In genomic region chr14:120368456-120368855, GRCm38 (mm10) we compare ENCODE assay signal across 14 mouse cellular contexts.
DNase-seq lines count a peak whose midpoint lies in the region; ATAC-seq and TF ChIP-seq lines count a peak whose summit lies in the region.
"Had no signal": no experiment of that assay in that cellular context is flagged by ENCODE, and none has a peak within 500 bp of the region (broad histone marks: within the 10 kb centered on the region; RNA-seq: fewer than 3 reads in every experiment).

No protein-coding gene starts in this region.

- TF ChIP-seq CTCF in kidney, postnatal 0 days (IDR thresholded peaks at IDR 0.05; ENCODE audit: low read depth): no peak
- no peak for TF ChIP-seq CTCF in CH12.LX (conservative IDR thresholded peaks at IDR 0.05 in 1 of 2, IDR thresholded peaks at IDR 0.05 in 1 of 2; ENCODE audit: low read depth in 2 of 2, low read length in 2 of 2)

- H3K9ac ChIP-seq in kidney, postnatal 0 days (ENCODE audit: low read depth, low read length): no peak overlapping the region
- H3K9ac ChIP-seq in CH12.LX (ENCODE audit: insufficient read depth, low read depth): no peak overlapping the region
- H3K9ac ChIP-seq in intestine, embryonic 15.5 days: no peak overlapping the region
- H3K9ac ChIP-seq: hindbrain, embryonic 15.5 days; midbrain, embryonic 15.5 days had no signal

- H3K27ac ChIP-seq in heart, embryonic 10.5 days: peak overlapping the region; percentile 59
- H3K27ac ChIP-seq in kidney, postnatal 0 days: peak overlapping the region; percentile 37; the same call in 1 of the 2 replicates
- H3K27ac ChIP-seq in CH12.LX (ENCODE audit: insufficient read depth, low read depth): no peak overlapping the region
- peak overlapping the region; percentile 78 for H3K27ac ChIP-seq in intestine, embryonic 15.5 days
- no peak overlapping the region for H3K27ac ChIP-seq in midbrain, embryonic 10.5 days (replicated peaks)
- H3K27ac ChIP-seq: hindbrain, embryonic 15.5 days; midbrain, embryonic 15.5 days had no signal

- intact Hi-C loops in heart, postnatal 10 days (cut with DNase I): no loop called here

- no peak for TF ChIP-seq EP300 in CH12.LX (IDR thresholded peaks at IDR 0.05; ENCODE audit: low read length)

- WGBS in heart, embryonic 10.5 days: 74% methylated on average over 5 of the region's 5 CpGs
- WGBS in kidney, postnatal 0 days: 50% methylated on average over 5 of the region's 5 CpGs
- WGBS in intestine, embryonic 15.5 days: 73% methylated on average over 5 of the region's 5 CpGs
- WGBS in midbrain, embryonic 10.5 days: 87% methylated on average over 5 of the region's 5 CpGs

- dilution Hi-C loops in CH12.LX (cut with MboI; ENCODE audit: extremely low pct_ligation_motif_present, extremely low pct_unique_long_range_greater_than_20kb, low sequenced_read_pairs): no loop called here

- TF ChIP-seq POLR2A in CH12.LX (IDR thresholded peaks at IDR 0.05; ENCODE audit: low read depth, low read length): no peak

- in situ Hi-C loops in CH12.LX (cut with MboI; ENCODE audit: low pct_ligation_motif_present, low pct_unique_long_range_greater_than_20kb, low sequenced_read_pairs): no loop called here

- no peak for ATAC-seq in kidney, postnatal 0 days (replicated peaks; ENCODE audit: low FRiP score, low read depth)
- no peak; the same call in 1 of the 2 replicates for ATAC-seq in intestine, embryonic 15.5 days
- ATAC-seq: midbrain, embryonic 15.5 days had no signal

- no peaks in the 10 kb centered on the region for H3K27me3 ChIP-seq in heart, embryonic 10.5 days (ENCODE audit: insufficient read depth, poor library complexity, severe bottlenecking)
- H3K27me3 ChIP-seq in kidney, postnatal 0 days (ENCODE audit: insufficient read depth, low read length): no peaks in the 10 kb centered on the region
- no peaks in the 10 kb centered on the region for H3K27me3 ChIP-seq in CH12.LX (replicated peaks)
- H3K27me3 ChIP-seq in intestine, embryonic 15.5 days (replicated peaks): no peaks in the 10 kb centered on the region
- no peaks in the 10 kb centered on the region; the same call in none of the 2 replicates for H3K27me3 ChIP-seq in midbrain, embryonic 10.5 days (ENCODE audit: low read depth, poor library complexity, severe bottlenecking)
- H3K27me3 ChIP-seq: hindbrain, embryonic 15.5 days; midbrain, embryonic 15.5 days had no signal

- no peaks in the 10 kb centered on the region for H3K9me3 ChIP-seq in heart, embryonic 10.5 days
- H3K9me3 ChIP-seq in kidney, postnatal 0 days (replicated peaks; ENCODE audit: low read length): no peaks in the 10 kb centered on the region
- H3K9me3 ChIP-seq in CH12.LX (replicated peaks; ENCODE audit: low read length): no peaks in the 10 kb centered on the region
- no peaks in the 10 kb centered on the region for H3K9me3 ChIP-seq in intestine, embryonic 15.5 days
- H3K9me3 ChIP-seq in midbrain, embryonic 10.5 days (replicated peaks): no peaks in the 10 kb centered on the region
- H3K9me3 ChIP-seq: hindbrain, embryonic 15.5 days; midbrain, embryonic 15.5 days had no signal

- H3K79me2 ChIP-seq in CH12.LX (replicated peaks; ENCODE audit: control insufficient read depth, extremely low read depth, insufficient read depth, poor library complexity, severe bottlenecking): 0 out of 2 replicates have a peak, but pooled peaks cover 4% of the 10 kb centered on the region

- H3K4me1 ChIP-seq in heart, embryonic 10.5 days: peaks cover 67% of the 10 kb centered on the region
- H3K4me1 ChIP-seq in kidney, postnatal 0 days (replicated peaks; ENCODE audit: insufficient read depth, low read length): peaks cover 42% of the 10 kb centered on the region
- H3K4me1 ChIP-seq in CH12.LX (ENCODE audit: control insufficient read depth in 1 of 2, insufficient read depth in 2 of 2): peaks cover 6 to 20% of the 10 kb centered on the region in 2 experiments; a peak in 3 of 4 replicates
- H3K4me1 ChIP-seq in intestine, embryonic 15.5 days (replicated peaks): peaks cover 36% of the 10 kb centered on the region
- H3K4me1 ChIP-seq in midbrain, embryonic 10.5 days: peaks cover 12% of the 10 kb centered on the region
- H3K4me1 ChIP-seq: hindbrain, embryonic 15.5 days; midbrain, embryonic 15.5 days had no signal

- 0 out of 2 replicates have a peak, but pooled peaks cover 6% of the 10 kb centered on the region for H3K36me3 ChIP-seq in heart, embryonic 10.5 days
- 0 out of 2 replicates have a peak, but pooled peaks cover 3% of the 10 kb centered on the region for H3K36me3 ChIP-seq in kidney, postnatal 0 days (ENCODE audit: insufficient read depth, low read length)
- H3K36me3 ChIP-seq in CH12.LX (replicated peaks in 1 of 2; ENCODE audit: control insufficient read depth in 1 of 2, insufficient read depth in 1 of 2, low read length in 1 of 2): peaks cover 0 to 40% of the 10 kb centered on the region in 2 experiments
- no peaks in the 10 kb centered on the region for H3K36me3 ChIP-seq in intestine, embryonic 15.5 days
- no peaks in the 10 kb centered on the region for H3K36me3 ChIP-seq in midbrain, embryonic 10.5 days
- H3K36me3 ChIP-seq: hindbrain, embryonic 15.5 days; midbrain, embryonic 15.5 days had no signal

- no peak overlapping the region for H3K4me3 ChIP-seq in heart, embryonic 10.5 days
- H3K4me3 ChIP-seq in kidney, postnatal 0 days (replicated peaks; ENCODE audit: low read depth, low read length): no peak overlapping the region
- no peak overlapping the region for H3K4me3 ChIP-seq in CH12.LX (replicated peaks in 1 of 3; ENCODE audit: low read depth in 2 of 3, low read length in 2 of 3, poor library complexity in 1 of 3)
- no peak overlapping the region for H3K4me3 ChIP-seq in intestine, embryonic 15.5 days (replicated peaks)
- no peak overlapping the region for H3K4me3 ChIP-seq in midbrain, embryonic 10.5 days
- H3K4me3 ChIP-seq: hindbrain, embryonic 15.5 days; midbrain, embryonic 15.5 days had no signal

- no peak overlapping the region for H3K4me2 ChIP-seq in kidney, postnatal 0 days (ENCODE audit: low read length)
- no peak overlapping the region for H3K4me2 ChIP-seq in CH12.LX (ENCODE audit: insufficient read depth, low read depth, poor library complexity, severe bottlenecking)
- no peak overlapping the region for H3K4me2 ChIP-seq in intestine, embryonic 15.5 days (replicated peaks)
- H3K4me2 ChIP-seq: hindbrain, embryonic 15.5 days; midbrain, embryonic 15.5 days had no signal

- DNase-seq in heart, embryonic 10.5 days (ENCODE audit: low spot score): no peak
- no peak for DNase-seq in heart, postnatal 10 days
- no peak for DNase-seq in kidney, postnatal 0 days (ENCODE audit: low spot score)
- DNase-seq in kidney, postnatal 25 days: no peak
- peak; percentile 5 for DNase-seq in CH12.LX (ENCODE audit: extremely low read depth)
- DNase-seq in neural tube, embryonic 10.5 days (ENCODE audit: extremely low spot score, low spot score): no peak
- DNase-seq in midbrain, embryonic 10.5 days (ENCODE audit: low spot score): no peak
- DNase-seq: liver; lung, postnatal 4 days; right cerebral cortex, postnatal 25 days; thymus, postnatal 4 days had no signal

- no peak for TF ChIP-seq RAD21 in CH12.LX (IDR thresholded peaks at IDR 0.05; ENCODE audit: low read depth, low read length)

TF ChIP-seq in CH12.LX, 34 proteins besides CTCF, POLR2A, EP300 and RAD21:
- TF ChIP-seq SMC3 (IDR thresholded peaks at IDR 0.05; ENCODE audit: low read depth, low read length) (no peak), JUND (conservative IDR thresholded peaks at IDR 0.05; ENCODE audit: low read depth, low read length) (no peak), TCF12 (IDR thresholded peaks at IDR 0.05; ENCODE audit: low read depth, low read length) (no peak), JUN (IDR thresholded peaks at IDR 0.05; ENCODE audit: insufficient read depth, low read depth, low read length) (no peak), E2F4 (IDR thresholded peaks at IDR 0.05; ENCODE audit: insufficient replicate concordance, low read depth, low read length) (no peak), RCOR1 (conservative IDR thresholded peaks at IDR 0.05; ENCODE audit: low read depth, low read length) (no peak), MEF2A (IDR thresholded peaks at IDR 0.05; ENCODE audit: borderline replicate concordance, low read depth, low read length) (no peak), GABPA (IDR thresholded peaks at IDR 0.05; ENCODE audit: insufficient replicate concordance, low read depth, low read length) (no peak), MYC (IDR thresholded peaks at IDR 0.05; ENCODE audit: low read depth, low read length) (no peak)

Comparison
In these comparisons a context has a peak if more than half of its experiments do, and no peak if none do; other contexts are left out.
1. H3K27ac ChIP-seq: peak in heart, embryonic 10.5 days (single experiment), kidney, postnatal 0 days (single experiment) and intestine, embryonic 15.5 days (single experiment); none in CH12.LX (single experiment) and midbrain, embryonic 10.5 days (single experiment).